Mouse (Mus musculus) G1E (cell line): Measurements from ENCODE around the gene Gm49380. TPM values are rescaled to one million over a fixed set of nuclear protein-coding genes. Genes with fewer than 3 reads are reported as not detected.

ENCODE experiments used
- ATAC-seq: 2 replicates; pipeline ENCODE4 v1.8.0; 2016; ENCODE audit warnings: mild to moderate bottlenecking; ENCODE audit not compliant: insufficient number of reproducible peaks, poor library complexity, low FRiP score, severe bottlenecking; ENCODE audit errors: extremely low read depth
- DNase-seq: peaks from one replicate; pipeline ENCODE4 v3.0.0; 2012; ENCODE audit warnings: low spot score
- H3K27me3 ChIP-seq: 2 replicates; pipeline ENCODE4 v1.6.1; 2012; ENCODE audit warnings: mild to moderate bottlenecking, low read length, inconsistent platforms; ENCODE audit not compliant: insufficient read depth
- H3K36me3 ChIP-seq: replicated peaks from 2 replicates; pipeline ENCODE3; 2012; ENCODE audit warnings: mild to moderate bottlenecking, inconsistent platforms
- H3K4me1 ChIP-seq: 2 replicates; pipeline ENCODE4 v1.6.1; 2012; ENCODE audit warnings: low read depth, low read length, inconsistent platforms, mixed read lengths; ENCODE audit not compliant: insufficient read depth
- H3K4me3 ChIP-seq: 2 replicates; pipeline ENCODE4 v1.5.1; 2012; ENCODE audit warnings: low read depth, mild to moderate bottlenecking, inconsistent platforms, low read length, moderate library complexity, mixed read lengths
- H3K9me3 ChIP-seq: replicated peaks from 2 replicates; pipeline ENCODE4 v1.6.1; 2012; ENCODE audit warnings: inconsistent platforms
- CTCF ChIP-seq: IDR thresholded peaks from 2 replicates; pipeline ENCODE4 v1.5.1; 2012; ENCODE audit warnings: low read depth, low read length, inconsistent platforms, mixed read lengths
- GATA1 ChIP-seq: IDR thresholded peaks from 2 replicates; pipeline ENCODE4 v1.6.1; 2012; ENCODE audit warnings: borderline replicate concordance, low read length, inconsistent platforms, mixed read lengths
- GATA2 ChIP-seq: IDR thresholded peaks from 2 replicates; pipeline ENCODE4 v1.6.1; 2012; ENCODE audit warnings: low read depth, low read length, inconsistent platforms, borderline replicate concordance
- POLR2AphosphoS5 ChIP-seq: IDR thresholded peaks from 2 replicates; pipeline ENCODE4 v1.6.1; 2012; ENCODE audit warnings: low read depth, low read length, inconsistent platforms; ENCODE audit not compliant: insufficient replicate concordance
- TAL1 ChIP-seq: conservative IDR thresholded peaks from 2 replicates; pipeline ENCODE4 v1.6.1; 2012; ENCODE audit warnings: low read depth, low read length, inconsistent platforms, mixed read lengths
- polyA plus RNA-seq: library from polyadenylated mRNA; stranded (reverse); fragments of >175 nt; gene quantifications from 2 replicates; pipeline ENCODE4 v1.2.3, GENCODE M21; 2012
- total RNA-seq, 2 experiments: library from RNA; stranded (forward) in 1 of 2; stranded (reverse) in 1 of 2; fragments of 200-1000 nt in 1 of 2; fragments of >200 nt in 1 of 2; fragmentation: Nextera tagmentation in 1 of 2; gene quantifications; 2 replicates each; pipeline ENCODE4 v1.2.3; 2014 to 2017

The Gm49380 gene
- total and polyA plus RNA-seq, 3 experiments: 0.27 TPM; not detected in 2

GRCm38 (mm10) chr9:44077266-44077910 is 35.9 kb downstream of the Gm49380 start:
- DNase-seq: no peak
- no peak for TF ChIP-seq POLR2AphosphoS5
- TF ChIP-seq TAL1: no peak
- no peak for TF ChIP-seq CTCF
- no peak for TF ChIP-seq GATA2
- TF ChIP-seq GATA1: no peak
- ATAC-seq: no peak
- peaks cover 22% of the 10 kb centered on the region for H3K4me1 ChIP-seq
- peaks cover 10% of the 10 kb centered on the region for H3K27me3 ChIP-seq
- no peak overlapping the region for H3K4me3 ChIP-seq
- H3K36me3 ChIP-seq: peaks cover 8% of the 10 kb centered on the region
- no peaks in the 10 kb centered on the region for H3K9me3 ChIP-seq

GRCm38 (mm10) chr9:44076764-44077120 is 36.6 kb downstream of the Gm49380 start:
- peaks cover 26% of the 10 kb centered on the region for H3K4me1 ChIP-seq
- TF ChIP-seq TAL1 (no peak), GATA2 (no peak), POLR2AphosphoS5 (no peak), CTCF (peak; percentile 50; the same call in 1 of the 2 replicates), GATA1 (no peak)
- H3K4me3 ChIP-seq: no peak overlapping the region
- H3K27me3 ChIP-seq: peaks cover 16% of the 10 kb centered on the region
- H3K9me3 ChIP-seq: no peaks in the 10 kb centered on the region
- H3K36me3 ChIP-seq: peaks cover 8% of the 10 kb centered on the region
- peak; percentile 74 for DNase-seq
- peak; percentile 55; the same call in 1 of the 2 replicates for ATAC-seq

GRCm38 (mm10) chr9:44075996-44076763 is 37.1 kb downstream of the Gm49380 start:
- DNase-seq (no peak), ATAC-seq (no peak)
- peaks cover 18% of the 10 kb centered on the region for H3K27me3 ChIP-seq
- H3K4me1 ChIP-seq: peaks cover 28% of the 10 kb centered on the region
- H3K9me3 ChIP-seq: no peaks in the 10 kb centered on the region
- TF ChIP-seq GATA2 (no peak), CTCF (no peak), TAL1 (no peak), GATA1 (no peak), POLR2AphosphoS5 (no peak)
- H3K4me3 ChIP-seq: no peak overlapping the region
- peaks cover 8% of the 10 kb centered on the region for H3K36me3 ChIP-seq

- H3K27me3 ChIP-seq: peaks cover 20% of the 10 kb centered on the region
- no peak for ATAC-seq
- peaks cover 30% of the 10 kb centered on the region for H3K4me1 ChIP-seq
- no peaks in the 10 kb centered on the region for H3K9me3 ChIP-seq
- TF ChIP-seq CTCF (no peak), POLR2AphosphoS5 (no peak), GATA2 (no peak), GATA1 (no peak), TAL1 (no peak)
- H3K4me3 ChIP-seq: no peak overlapping the region
- peaks cover 8% of the 10 kb centered on the region for H3K36me3 ChIP-seq
- DNase-seq: no peak
Measured at GRCm38 (mm10) chr9:44075276-44075995, 37.9 kb downstream of the Gm49380 start.

- ATAC-seq (no peak), DNase-seq (no peak)
- peaks cover 24% of the 10 kb centered on the region for H3K27me3 ChIP-seq
- no peaks in the 10 kb centered on the region for H3K9me3 ChIP-seq
- no peak for TF ChIP-seq GATA1
- TF ChIP-seq CTCF: peak; percentile 17
- peaks cover 8% of the 10 kb centered on the region for H3K36me3 ChIP-seq
- no peak overlapping the region for H3K4me3 ChIP-seq
- peaks cover 29% of the 10 kb centered on the region for H3K4me1 ChIP-seq
Measured at GRCm38 (mm10) chr9:44074395-44075275, 38.7 kb downstream of the Gm49380 start.
